Mouse (Mus musculus): ENCODE results near the gene Map3k7. TPM values are rescaled to one million over a fixed set of nuclear protein-coding genes. Genes with fewer than 3 reads are reported as not detected.
A peak's percentile ranks its signal among the peaks of the same experiment; 100 is the strongest.

The Map3k7 gene
- 10 to 100 TPM; 48.5 to 50.8 TPM for total RNA-seq (2021)
- long read RNA-seq, full-length matches to known transcripts: 11 of 22 reads
- long read RNA-seq, partial matches to known transcripts: 1 of 22 reads
- long read RNA-seq, other reads (novel, unspliced or antisense): 10 of 22 reads

DNA sequence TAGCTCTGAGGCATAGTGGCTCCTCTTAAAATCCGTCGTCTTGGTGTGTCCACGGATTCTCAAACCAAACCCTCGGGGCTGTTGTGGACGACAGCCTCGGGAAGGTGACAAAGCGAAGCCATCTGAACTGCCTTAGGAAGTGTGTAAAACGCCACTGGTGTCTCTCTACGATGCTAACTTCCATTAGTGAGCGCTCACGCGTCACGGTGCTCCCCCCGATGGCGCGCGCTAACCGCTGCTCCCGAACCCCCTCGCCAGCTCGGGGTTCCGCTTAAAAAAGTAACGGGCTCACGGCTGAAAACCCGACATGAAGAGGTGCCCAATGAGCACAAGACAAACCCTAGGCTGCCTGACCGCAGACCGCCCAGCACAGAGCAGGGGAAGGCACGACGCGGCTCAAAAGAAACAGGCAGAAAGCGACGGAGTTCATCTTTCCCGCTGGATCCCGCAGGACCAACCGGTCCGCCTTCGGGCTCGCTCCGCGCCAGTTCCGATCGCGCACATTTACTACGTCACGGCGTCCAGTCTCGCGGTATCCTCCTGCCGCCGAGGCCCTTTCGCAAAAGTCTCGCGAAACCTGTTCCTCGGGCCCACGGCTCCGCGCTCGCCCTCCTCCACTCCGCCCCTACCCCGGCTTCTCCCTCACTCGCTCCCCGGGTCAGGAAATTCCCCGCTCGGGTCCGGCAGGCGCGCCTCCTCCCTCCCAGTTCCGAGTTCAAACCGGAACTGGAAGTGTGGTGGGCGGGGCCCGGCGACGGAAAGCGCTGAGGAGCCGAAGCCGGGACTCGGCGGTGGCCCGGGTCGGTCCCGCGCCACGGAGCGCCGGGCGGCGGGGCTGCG, at the start of gene Map3k7:
Gene Map3k7 (plus strand): TSS at position 744 of the 840 bp plus-strand sequence.
- DNase-seq (ENCODE audit: low spot score in 2 of 2): peak; percentile 95 to 96

DNA sequence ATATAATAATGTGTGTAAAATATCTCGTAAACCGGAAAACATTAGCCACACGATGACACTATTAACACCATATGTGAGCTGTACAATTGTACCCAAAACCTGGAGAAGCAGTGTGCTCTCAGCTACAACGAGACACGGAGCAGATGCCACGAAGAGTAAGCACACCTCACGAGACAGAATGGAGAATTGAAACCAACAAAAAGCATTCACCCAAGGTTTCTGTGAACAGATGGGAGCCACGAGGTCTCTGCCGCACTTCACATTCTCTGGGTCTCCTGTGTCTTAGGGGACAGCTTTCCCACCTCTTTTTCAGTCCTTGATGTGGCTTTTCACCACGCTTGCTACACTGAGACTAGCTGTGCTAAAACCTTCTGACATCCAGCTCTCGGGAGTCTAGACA, 48.8 kb upstream of the Map3k7 start:
- no peak for DNase-seq (ENCODE audit: low spot score in 2 of 2)

- DNase-seq (ENCODE audit: low spot score in 2 of 2): no peak
Observed at GRCm38 (mm10) chr4:31918717-31919116, 45.2 kb upstream of the Map3k7 start.

GRCm38 (mm10) chr4:31922215-31922614, 41.7 kb upstream of the Map3k7 start:
- no peak for DNase-seq (ENCODE audit: low spot score in 2 of 2)

DNA sequence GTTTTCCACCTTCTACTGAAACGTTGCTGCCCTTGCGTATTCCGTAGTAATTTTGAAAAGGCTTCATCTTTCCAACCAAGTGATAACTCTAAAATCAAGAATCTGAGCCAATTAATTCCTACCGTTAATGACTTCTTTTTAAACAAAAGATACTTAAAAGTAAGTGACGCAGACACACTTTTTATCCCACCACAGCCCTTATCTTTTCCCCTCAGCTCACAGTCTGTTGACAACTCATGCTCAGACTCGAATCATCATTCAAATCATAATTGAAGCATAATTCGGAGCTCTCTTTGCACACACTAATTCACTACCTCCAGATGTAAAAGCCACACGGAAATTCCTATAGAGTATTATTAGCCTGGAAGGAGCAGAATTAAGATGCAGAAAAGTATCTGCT, 40.5 kb upstream of the Map3k7 start:
- DNase-seq (ENCODE audit: low spot score in 2 of 2): no peak

DNA sequence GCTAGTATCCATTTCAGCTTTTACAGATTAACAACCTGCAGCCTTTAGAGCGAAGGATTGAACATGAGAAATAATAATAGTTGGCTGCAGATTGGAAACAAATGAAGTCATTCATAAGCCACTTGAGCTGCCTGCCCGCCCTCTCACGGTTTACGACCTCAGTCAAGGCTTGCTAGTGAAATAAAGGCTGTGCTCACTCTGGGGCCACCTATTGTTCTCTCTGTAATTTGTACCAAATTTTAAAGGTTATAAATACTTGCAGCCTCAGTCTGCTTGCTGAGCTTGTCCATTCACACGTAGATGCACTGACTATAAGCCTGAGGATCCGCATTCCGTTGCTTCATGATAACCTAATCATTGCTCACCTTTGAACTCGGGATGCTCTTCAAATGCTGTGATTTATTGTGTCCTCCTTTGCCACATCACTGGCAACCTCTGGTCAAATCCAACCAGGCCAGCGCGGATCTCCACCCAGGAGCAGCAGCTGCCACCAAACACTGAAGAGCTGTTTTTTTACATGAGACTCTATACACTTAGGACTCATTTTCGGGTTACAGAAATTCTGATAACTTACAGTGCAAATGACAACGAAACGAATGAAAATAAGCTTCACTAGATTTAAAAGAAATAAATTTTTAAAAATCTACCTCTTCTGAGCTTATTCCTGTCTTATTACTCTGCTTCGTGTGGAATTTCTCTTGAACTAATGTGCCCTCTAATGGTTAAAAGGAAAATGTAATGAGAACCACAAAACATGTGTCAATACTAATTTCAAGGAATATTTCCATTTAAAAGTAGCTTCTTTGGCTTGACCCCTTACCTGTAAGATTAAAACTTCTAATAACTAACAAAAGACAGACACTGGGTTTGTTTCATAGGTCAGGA, 39.4 kb upstream of the Map3k7 start:
- DNase-seq (ENCODE audit: low spot score in 2 of 2): no peak

- DNase-seq (ENCODE audit: low spot score in 2 of 2): no peak
Observed at GRCm38 (mm10) chr4:31933171-31933570, 30.7 kb upstream of the Map3k7 start.

DNA sequence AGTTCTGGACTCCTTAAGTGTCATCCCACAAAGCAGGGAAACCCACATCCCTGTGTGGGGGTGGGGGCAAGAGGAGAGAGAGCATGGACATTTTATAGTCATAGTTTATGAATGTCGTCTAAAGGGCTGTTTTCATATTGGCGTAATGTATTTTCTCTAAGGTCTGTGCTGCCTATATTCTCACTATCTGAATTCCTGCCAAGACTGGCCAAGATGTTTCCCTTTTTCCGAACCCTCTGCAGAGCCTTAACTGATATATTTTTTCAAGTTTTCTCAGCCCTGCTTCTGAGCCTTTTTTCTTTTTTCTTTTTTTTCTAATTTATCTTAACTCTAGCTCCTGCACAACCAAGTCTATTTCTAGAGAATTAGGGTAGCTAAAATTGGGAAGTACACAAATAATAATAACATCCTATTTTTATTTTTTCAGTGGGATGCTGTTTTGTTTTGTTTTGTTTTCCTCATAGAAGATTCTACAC, 28.0 kb upstream of the Map3k7 start:
- no peak for DNase-seq (ENCODE audit: low spot score in 2 of 2)

GRCm38 (mm10) chr4:31936358-31936757, 27.5 kb upstream of the Map3k7 start:
- DNase-seq (ENCODE audit: low spot score in 2 of 2): no peak

- no peak for DNase-seq (ENCODE audit: low spot score in 2 of 2)
Observed at GRCm38 (mm10) chr4:31936911-31937375, 27.0 kb upstream of the Map3k7 start.

- DNase-seq (ENCODE audit: low spot score in 2 of 2): peak; percentile 14 to 25
Observed at GRCm38 (mm10) chr4:31937376-31938281, 26.3 kb upstream of the Map3k7 start.

GRCm38 (mm10) chr4:31938416-31939106, 25.3 kb upstream of the Map3k7 start:
- DNase-seq (ENCODE audit: low spot score in 2 of 2): peak in 1 of 2 experiments; percentile 44

GRCm38 (mm10) chr4:31941616-31942015, 22.3 kb upstream of the Map3k7 start:
- DNase-seq (ENCODE audit: low spot score in 2 of 2): no peak

- DNase-seq (ENCODE audit: low spot score in 2 of 2): no peak
Observed at GRCm38 (mm10) chr4:31943045-31943444, 20.9 kb upstream of the Map3k7 start.

DNA sequence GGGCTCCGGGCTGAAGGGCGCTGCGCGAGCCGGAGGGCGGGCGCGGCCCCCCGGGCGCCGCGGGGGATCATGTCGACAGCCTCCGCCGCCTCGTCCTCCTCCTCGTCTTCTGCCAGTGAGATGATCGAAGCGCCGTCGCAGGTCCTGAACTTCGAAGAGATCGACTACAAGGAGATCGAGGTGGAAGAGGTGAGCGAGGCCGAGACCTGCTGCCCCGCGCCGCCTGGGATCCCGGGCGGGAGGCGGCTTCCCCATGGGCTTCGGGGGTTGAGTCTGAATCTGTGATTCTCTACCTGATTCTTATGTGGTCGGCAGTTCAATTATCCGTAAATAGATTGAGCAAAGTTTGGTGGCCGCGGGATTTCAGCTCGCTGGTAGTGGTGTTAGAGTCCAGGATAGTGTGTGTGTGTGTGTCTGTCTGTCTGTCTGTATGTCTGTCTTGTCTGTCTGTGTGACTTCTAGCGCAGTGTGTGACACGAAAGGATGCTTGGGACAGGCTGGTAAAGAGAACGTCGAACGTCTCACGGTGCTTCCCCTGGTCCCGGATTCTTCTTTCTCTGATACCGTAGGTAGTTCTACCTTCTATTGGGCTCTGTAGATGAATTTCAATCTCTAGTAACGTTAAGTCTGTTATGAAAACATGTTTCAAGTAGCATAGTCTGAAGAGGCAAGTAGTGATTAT, 438 bp downstream of the Map3k7 start:
- no peak for DNase-seq (ENCODE audit: low spot score in 2 of 2)

DNA sequence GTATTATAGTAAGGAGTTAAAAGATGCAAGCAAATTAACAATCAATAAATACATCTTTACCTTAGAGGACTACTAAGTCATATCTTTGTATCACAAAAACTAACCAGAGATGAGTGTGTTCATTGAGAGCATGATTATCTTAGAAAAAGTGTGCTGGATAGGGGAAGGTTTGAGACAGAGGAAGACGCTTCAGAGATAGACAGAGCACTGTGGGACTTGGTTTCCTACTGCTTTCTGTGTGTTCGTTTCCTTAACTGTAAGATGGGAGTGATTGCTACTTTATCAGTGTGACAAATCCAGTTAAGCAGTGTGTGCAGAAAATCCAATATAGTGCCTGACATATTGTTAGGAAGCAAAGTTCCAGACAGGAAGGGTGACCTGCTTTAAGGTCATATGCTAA, 1.3 kb downstream of the Map3k7 start:
- DNase-seq (ENCODE audit: low spot score in 2 of 2): no peak

GRCm38 (mm10) chr4:31971437-31971836, 7.5 kb downstream of the Map3k7 start:
- no peak for DNase-seq (ENCODE audit: low spot score in 2 of 2)

GRCm38 (mm10) chr4:31972181-31972580, 8.3 kb downstream of the Map3k7 start:
- DNase-seq (ENCODE audit: low spot score in 2 of 2): peak in 1 of 2 experiments; percentile 18

- DNase-seq (ENCODE audit: low spot score in 2 of 2): no peak
Observed at GRCm38 (mm10) chr4:31975260-31975950, 11.5 kb downstream of the Map3k7 start.

Data from layer of hippocampus, postnatal 10 days (tissue).